Mouse (Mus musculus): ENCODE measurements around the gene Olfr619. TPM values are rescaled to one million over a fixed set of nuclear protein-coding genes. Genes with fewer than 3 reads are reported as not detected.

Gene Olfr619
- not detected in 2 replicates for polyA plus RNA-seq (2015; fragmentation: Nextera tagmentation; extraction: Ambion mirVana)

DNA sequence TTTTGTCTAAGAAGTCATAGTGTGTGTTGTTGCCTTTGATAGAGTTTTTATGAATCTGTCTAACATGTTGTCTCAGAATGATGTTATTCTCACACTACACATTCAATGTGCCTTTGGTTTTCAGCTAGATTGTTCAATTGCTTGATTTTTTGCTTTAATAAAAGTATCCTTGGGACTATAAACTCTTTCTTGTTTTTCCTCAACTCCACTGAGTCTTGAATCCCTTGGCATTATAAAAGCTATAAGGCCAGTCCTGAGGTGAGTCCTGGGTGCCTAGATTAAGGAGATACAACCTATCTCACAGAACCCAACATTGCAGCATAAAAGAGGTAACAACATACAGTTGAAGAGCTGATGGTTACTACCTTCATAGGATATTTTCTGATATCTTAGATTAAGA lies at the start of gene Olfr619:
Gene Olfr619, plus strand, starts transcription at position 301 of the 400 bp plus-strand sequence.
- Histone ChIP-seq H3K27me3 (no peaks in the 10 kb centered on the region), H3K9me3 (no peaks in the 10 kb centered on the region), H3K4me3 (no peak within 1 kb of the TSS), H3K27ac (replicated peaks) (no peak within 1 kb of the TSS), H3K36me3 (no peaks in the 10 kb centered on the region), H3K9ac (no peak within 1 kb of the TSS), H3K4me2 (no peak within 1 kb of the TSS), H3K4me1 (replicated peaks) (no peaks in the 10 kb centered on the region)
- ATAC-seq (ENCODE audit: low FRiP score, low read depth) = no peak

DNA sequence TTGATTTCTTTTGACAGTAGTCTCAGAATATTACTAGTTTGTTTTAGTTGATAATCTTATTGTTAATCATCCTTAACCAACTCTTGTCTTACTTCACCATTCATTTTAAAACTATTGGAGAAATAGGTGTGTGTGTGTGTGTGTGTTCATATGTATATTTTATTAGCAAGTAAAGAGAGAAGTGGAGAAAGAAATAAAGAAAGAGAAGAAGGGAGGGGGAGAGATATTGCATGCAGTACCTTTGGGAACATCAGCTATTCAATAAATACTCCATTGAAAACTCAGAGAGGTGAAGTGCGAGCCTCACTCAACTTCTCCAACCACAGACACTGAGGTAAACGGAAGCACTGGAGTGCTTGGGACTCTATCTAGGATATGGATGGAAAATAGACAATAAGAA lies 44.6 kb upstream of the Olfr619 start, which contains the start of gene Olfr615:
Gene Olfr615, plus strand, starts transcription at position 301 of the 400 bp plus-strand sequence.
- Histone ChIP-seq H3K4me1 (replicated peaks) (no peaks in the 10 kb centered on the region), H3K4me3 (no peak within 1 kb of the TSS), H3K27ac (replicated peaks) (no peak within 1 kb of the TSS), H3K4me2 (no peak within 1 kb of the TSS), H3K9ac (no peak within 1 kb of the TSS), H3K27me3 (no peaks in the 10 kb centered on the region), H3K9me3 (no peaks in the 10 kb centered on the region), H3K36me3 (no peaks in the 10 kb centered on the region)
- no peak for ATAC-seq (ENCODE audit: low FRiP score, low read depth)
- 85% methylated on average over 2 of the region's 2 CpGs for WGBS

DNA sequence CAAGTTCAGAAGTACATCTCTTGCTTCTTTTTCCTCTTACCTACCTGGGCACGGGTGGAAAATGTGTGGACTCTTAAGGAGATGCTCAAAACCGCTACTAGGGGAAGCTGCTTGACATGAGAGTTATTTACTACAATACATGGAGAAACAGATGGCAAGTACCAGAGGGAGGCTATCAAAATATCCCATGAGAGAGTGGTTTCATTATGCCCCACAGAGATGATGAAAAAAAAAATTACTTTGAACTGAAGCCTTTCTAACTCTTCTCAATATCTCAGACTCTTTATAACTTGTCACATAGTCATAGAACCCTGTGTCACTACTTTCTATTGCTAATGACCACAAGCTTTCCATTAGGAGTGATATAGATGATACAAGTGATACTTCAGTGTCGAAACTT lies 31.3 kb upstream of the Olfr619 start, which contains the start of gene Olfr616:
Gene Olfr616, minus strand, starts transcription at position 101 of the 400 bp plus-strand sequence.
- no peak for ATAC-seq (ENCODE audit: low FRiP score, low read depth)
- 80% methylated on average over 3 of the region's 3 CpGs for WGBS

DNA sequence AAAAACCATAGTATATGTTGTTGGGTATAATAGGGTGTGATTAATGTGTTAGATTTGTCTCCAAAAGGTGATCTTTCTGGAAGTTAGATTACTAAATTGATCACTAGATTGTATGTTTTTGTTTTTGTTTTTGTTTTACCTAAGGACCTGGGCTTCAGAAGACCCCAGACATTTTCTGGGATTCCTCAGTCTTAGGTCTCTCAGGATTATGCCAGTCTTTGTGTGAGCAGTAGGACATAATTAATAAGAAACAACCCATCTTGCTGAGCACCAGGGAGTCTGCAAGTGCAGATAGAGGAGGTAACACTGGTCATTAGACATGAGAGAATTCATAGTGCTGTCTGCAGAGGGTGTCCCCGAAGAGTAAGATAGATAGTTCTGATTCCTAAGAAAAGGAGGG lies 27.6 kb upstream of the Olfr619 start, which contains the start of gene Olfr617:
Gene Olfr617, plus strand, starts transcription at position 301 of the 400 bp plus-strand sequence.
- no peak for ATAC-seq (ENCODE audit: low FRiP score, low read depth)
- 100% methylated on average over 1 of the region's 1 CpGs for whole genome bisulfite sequencing

More for the DNA sequence above, 31.3 kb upstream of the Olfr619 start, which contains the start of gene Olfr616:
- Histone ChIP-seq H3K4me2 (no peak within 1 kb of the TSS), H3K36me3 (no peaks in the 10 kb centered on the region), H3K27me3 (no peaks in the 10 kb centered on the region), H3K4me1 (replicated peaks) (no peaks in the 10 kb centered on the region), H3K9me3 (no peaks in the 10 kb centered on the region), H3K9ac (no peak within 1 kb of the TSS), H3K27ac (replicated peaks) (no peak within 1 kb of the TSS), H3K4me3 (no peak within 1 kb of the TSS)

DNA sequence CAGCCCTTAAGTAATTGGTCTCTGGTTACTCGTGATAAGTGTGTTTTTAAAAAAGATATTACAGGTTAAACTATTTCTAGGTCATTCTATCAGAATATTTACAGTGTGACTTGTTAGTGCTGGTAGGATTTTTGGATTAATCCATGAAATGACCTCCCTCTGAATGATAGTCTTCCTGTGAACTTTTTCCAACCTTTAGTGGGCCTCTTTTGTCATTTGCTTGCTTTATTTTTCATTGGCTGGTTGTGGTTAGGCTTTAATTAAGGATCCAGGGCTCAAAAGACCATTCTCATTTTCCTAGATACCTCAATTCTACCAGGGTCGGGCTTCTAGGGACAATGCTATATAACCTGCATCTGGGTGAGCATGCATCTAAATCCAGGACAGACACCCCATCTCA lies 10.6 kb upstream of the Olfr619 start, which contains the start of gene Olfr618:
Gene Olfr618, plus strand, starts transcription at position 301 of the 400 bp plus-strand sequence.
- Histone ChIP-seq H3K4me2 (no peak within 1 kb of the TSS), H3K4me1 (replicated peaks) (no peaks in the 10 kb centered on the region), H3K9me3 (no peaks in the 10 kb centered on the region), H3K4me3 (no peak within 1 kb of the TSS), H3K36me3 (no peaks in the 10 kb centered on the region), H3K9ac (no peak within 1 kb of the TSS), H3K27me3 (no peaks in the 10 kb centered on the region), H3K27ac (replicated peaks) (no peak within 1 kb of the TSS)
- ATAC-seq (ENCODE audit: low FRiP score, low read depth) = no peak
- 73% methylated on average over 2 of the region's 2 CpGs for WGBS

More for the DNA sequence above, 27.6 kb upstream of the Olfr619 start, which contains the start of gene Olfr617:
- H3K4me3 ChIP-seq = no peak within 1 kb of the TSS
- H3K4me1 ChIP-seq (replicated peaks) = no peaks in the 10 kb centered on the region
- no peaks in the 10 kb centered on the region for H3K9me3 ChIP-seq
- no peak within 1 kb of the TSS for H3K9ac ChIP-seq
- no peak within 1 kb of the TSS for H3K27ac ChIP-seq (replicated peaks)
- no peaks in the 10 kb centered on the region for H3K36me3 ChIP-seq
- no peak within 1 kb of the TSS for H3K4me2 ChIP-seq
- no peaks in the 10 kb centered on the region for H3K27me3 ChIP-seq

DNA sequence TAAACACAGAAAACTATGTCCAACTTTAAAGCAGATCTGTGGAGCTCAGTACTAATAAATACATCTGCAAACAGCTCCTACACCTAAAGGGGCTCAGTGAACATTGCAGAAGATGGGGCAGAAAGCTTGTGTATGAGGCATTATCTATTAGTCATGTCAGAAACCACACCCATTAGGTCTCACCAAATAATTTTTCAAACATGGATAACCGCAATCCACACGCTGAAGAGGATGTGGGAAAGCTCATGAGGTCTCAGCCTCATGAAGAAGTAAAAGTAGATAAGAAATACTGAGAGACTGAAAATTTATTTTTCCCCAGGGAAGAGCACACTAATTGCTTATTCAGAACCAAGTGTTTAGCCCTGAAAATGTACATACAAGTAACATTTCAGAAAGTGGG lies 7.0 kb downstream of the Olfr619 start:
- ATAC-seq (ENCODE audit: low FRiP score, low read depth) = no peak
- no peaks in the 10 kb centered on the region for H3K36me3 ChIP-seq
- 86% methylated on average over 2 of the region's 2 CpGs for WGBS

DNA sequence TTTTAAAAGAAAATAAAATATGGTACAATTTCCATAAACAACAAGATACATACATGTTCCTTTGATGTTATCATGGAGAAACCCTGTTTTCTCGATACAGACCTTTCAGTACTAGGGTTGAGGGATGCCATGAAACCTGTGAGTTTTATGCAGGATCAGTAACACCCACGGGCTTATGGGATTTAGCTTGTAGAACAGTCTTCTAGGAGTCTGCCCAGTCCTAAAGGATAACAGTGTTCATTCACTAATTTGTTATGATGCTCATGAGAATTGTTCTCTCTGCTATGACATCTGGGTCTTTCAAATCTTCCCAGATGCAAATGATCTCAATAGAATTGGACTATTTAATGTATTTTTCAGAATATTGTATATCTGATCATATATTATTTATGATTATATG lies 12.1 kb downstream of the Olfr619 start, which contains the start of gene Olfr620:
Gene Olfr620, minus strand, starts transcription at position 101 of the 400 bp plus-strand sequence.
- Histone ChIP-seq H3K36me3 (no peaks in the 10 kb centered on the region), H3K27ac (replicated peaks) (no peak within 1 kb of the TSS), H3K4me3 (no peak within 1 kb of the TSS), H3K9ac (no peak within 1 kb of the TSS), H3K4me2 (no peak within 1 kb of the TSS), H3K27me3 (no peaks in the 10 kb centered on the region), H3K9me3 (no peaks in the 10 kb centered on the region), H3K4me1 (replicated peaks) (no peaks in the 10 kb centered on the region)
- WGBS = 85% methylated on average over 2 of the region's 2 CpGs
- no peak for ATAC-seq (ENCODE audit: low FRiP score, low read depth)

More for the DNA sequence above, 7.0 kb downstream of the Olfr619 start:
- H3K9ac ChIP-seq = no peak overlapping the region
- no peaks in the 10 kb centered on the region for H3K4me1 ChIP-seq (replicated peaks)
- no peaks in the 10 kb centered on the region for H3K9me3 ChIP-seq
- H3K27me3 ChIP-seq = no peaks in the 10 kb centered on the region
- H3K4me3 ChIP-seq = no peak overlapping the region
- H3K27ac ChIP-seq (replicated peaks) = no peak overlapping the region
- H3K4me2 ChIP-seq = no peak overlapping the region

DNA sequence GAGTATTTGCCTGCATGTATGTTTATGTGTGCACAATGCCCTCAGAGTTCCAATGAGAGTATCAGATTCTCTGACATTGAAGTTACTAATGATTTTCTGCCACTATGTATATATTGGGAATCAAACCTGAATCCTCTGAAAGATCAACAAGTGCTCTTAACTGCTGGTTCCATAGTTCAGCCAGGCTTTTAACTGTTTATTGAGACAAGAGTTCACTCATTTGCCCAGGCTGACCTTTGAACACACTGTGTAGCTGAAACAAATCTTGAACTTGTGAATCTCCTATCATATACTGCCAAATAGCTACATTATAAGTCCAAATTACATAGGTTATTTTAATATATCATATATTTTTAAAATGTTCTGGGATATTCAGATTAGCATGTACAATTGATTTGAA lies 36.4 kb downstream of the Olfr619 start:
- no peaks in the 10 kb centered on the region for H3K27me3 ChIP-seq
- H3K36me3 ChIP-seq = no peaks in the 10 kb centered on the region
- ATAC-seq (ENCODE audit: low FRiP score, low read depth) = no peak
- no peak overlapping the region for H3K4me3 ChIP-seq
- H3K9me3 ChIP-seq = no peaks in the 10 kb centered on the region
- H3K4me2 ChIP-seq = no peak overlapping the region
- no peaks in the 10 kb centered on the region for H3K4me1 ChIP-seq (replicated peaks)
- H3K9ac ChIP-seq = no peak overlapping the region
- H3K27ac ChIP-seq (replicated peaks) = no peak overlapping the region

DNA sequence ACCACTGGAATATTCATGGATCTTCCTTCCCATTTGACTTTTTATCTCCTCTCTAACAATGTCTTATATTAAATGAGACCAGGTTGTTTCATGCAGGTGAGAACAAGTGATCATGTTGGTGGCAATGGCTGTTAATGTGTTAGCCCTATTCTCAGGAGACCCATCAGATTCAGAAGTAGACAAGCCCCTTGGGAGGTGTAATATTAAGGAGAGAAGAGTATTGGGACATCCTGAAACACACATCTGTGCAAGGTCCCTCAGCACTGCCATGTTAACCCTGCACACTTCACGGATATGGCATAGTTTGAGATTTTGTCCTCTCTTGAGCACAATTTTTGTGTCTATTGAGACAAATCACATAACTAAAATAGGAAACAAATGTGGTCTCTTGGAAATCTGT lies 42.2 kb downstream of the Olfr619 start, which contains the start of gene Olfr622:
Gene Olfr622, minus strand, starts transcription at position 101 of the 400 bp plus-strand sequence.
- Histone ChIP-seq H3K4me1 (replicated peaks) (no peaks in the 10 kb centered on the region), H3K9ac (no peak within 1 kb of the TSS), H3K4me2 (no peak within 1 kb of the TSS), H3K36me3 (no peaks in the 10 kb centered on the region), H3K9me3 (no peaks in the 10 kb centered on the region), H3K27me3 (no peaks in the 10 kb centered on the region), H3K27ac (replicated peaks) (no peak within 1 kb of the TSS), H3K4me3 (no peak within 1 kb of the TSS)
- ATAC-seq (ENCODE audit: low FRiP score, low read depth) = no peak
- 85% methylated on average over 1 of the region's 1 CpGs for WGBS

DNA sequence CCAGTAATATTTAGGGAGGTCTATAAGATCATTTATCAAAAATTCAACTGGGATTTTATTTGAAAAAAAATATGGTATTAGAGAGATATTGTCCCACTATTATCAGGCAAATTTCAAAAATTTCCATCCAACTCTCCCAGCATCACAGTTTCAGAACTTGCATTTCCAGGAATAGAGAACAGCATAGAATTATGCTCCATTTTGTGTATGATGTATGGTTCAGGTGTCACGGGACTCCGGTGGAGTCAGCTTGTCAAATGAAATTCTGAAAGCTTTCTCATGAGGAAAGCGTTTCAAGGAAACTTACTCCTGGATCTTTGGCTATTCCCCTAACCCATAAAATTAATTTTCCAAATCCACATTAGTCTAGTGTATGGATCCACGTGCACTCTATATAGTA lies 43.7 kb downstream of the Olfr619 start:
- Histone ChIP-seq H3K27ac (replicated peaks) (no peak overlapping the region), H3K4me2 (no peak overlapping the region), H3K27me3 (no peaks in the 10 kb centered on the region), H3K4me1 (replicated peaks) (no peaks in the 10 kb centered on the region), H3K9me3 (no peaks in the 10 kb centered on the region), H3K36me3 (no peaks in the 10 kb centered on the region), H3K4me3 (no peak overlapping the region), H3K9ac (no peak overlapping the region)
- ATAC-seq (ENCODE audit: low FRiP score, low read depth) = no peak
- 90% methylated on average over 4 of the region's 4 CpGs for WGBS

Small RNA genes lying within 50 kb of the gene (microRNA-seq; reads per million reads assigned to microRNA genes)
- gene Gm26506 = not detected

Other genes starting within 250 kb of the Olfr619 start
- not detected in 2 replicates for gene Olfr601, start 237.9 kb upstream of the Olfr619 start, polyA plus RNA-seq (2015; fragmentation: Nextera tagmentation; extraction: Ambion mirVana)
- gene Olfr603, start 214.4 kb upstream of the Olfr619 start, polyA plus RNA-seq (2015; fragmentation: Nextera tagmentation; extraction: Ambion mirVana) = not detected in 2 replicates
- gene Usp17lc, start 185.5 kb upstream of the Olfr619 start, polyA plus RNA-seq (2015; fragmentation: Nextera tagmentation; extraction: Ambion mirVana) = not detected in 2 replicates
- gene Olfr605, start 155.1 kb upstream of the Olfr619 start, polyA plus RNA-seq (2015; fragmentation: Nextera tagmentation; extraction: Ambion mirVana) = not detected in 2 replicates
- not detected in 2 replicates for gene Olfr606, start 151.5 kb upstream of the Olfr619 start, polyA plus RNA-seq (2015; fragmentation: Nextera tagmentation; extraction: Ambion mirVana)
- gene Olfr607, start 136.4 kb upstream of the Olfr619 start, polyA plus RNA-seq (2015; fragmentation: Nextera tagmentation; extraction: Ambion mirVana) = not detected in 2 replicates
- not detected in 2 replicates for gene Olfr608, start 130.7 kb upstream of the Olfr619 start, polyA plus RNA-seq (2015; fragmentation: Nextera tagmentation; extraction: Ambion mirVana)
- not detected in 2 replicates for gene Olfr609, start 102.5 kb upstream of the Olfr619 start, polyA plus RNA-seq (2015; fragmentation: Nextera tagmentation; extraction: Ambion mirVana)
- not detected in 2 replicates for gene Olfr610, start 88.5 kb upstream of the Olfr619 start, polyA plus RNA-seq (2015; fragmentation: Nextera tagmentation; extraction: Ambion mirVana)
- not detected in 2 replicates for gene Olfr611, start 79.7 kb upstream of the Olfr619 start, polyA plus RNA-seq (2015; fragmentation: Nextera tagmentation; extraction: Ambion mirVana)
- not detected in 2 replicates for gene Olfr612, start 57.9 kb upstream of the Olfr619 start, polyA plus RNA-seq (2015; fragmentation: Nextera tagmentation; extraction: Ambion mirVana)
- not detected in 2 replicates for gene Olfr613, start 52.5 kb upstream of the Olfr619 start, polyA plus RNA-seq (2015; fragmentation: Nextera tagmentation; extraction: Ambion mirVana)
- not detected in 2 replicates for gene Olfr615, start 44.5 kb upstream of the Olfr619 start, polyA plus RNA-seq (2015; fragmentation: Nextera tagmentation; extraction: Ambion mirVana)
- gene Olfr616, start 31.4 kb upstream of the Olfr619 start, polyA plus RNA-seq (2015; fragmentation: Nextera tagmentation; extraction: Ambion mirVana) = not detected in 2 replicates
- not detected in 2 replicates for gene Olfr617, start 27.5 kb upstream of the Olfr619 start, polyA plus RNA-seq (2015; fragmentation: Nextera tagmentation; extraction: Ambion mirVana)
- not detected in 2 replicates for gene Olfr618, start 10.5 kb upstream of the Olfr619 start, polyA plus RNA-seq (2015; fragmentation: Nextera tagmentation; extraction: Ambion mirVana)
- not detected in 2 replicates for gene Olfr620, start 12.0 kb downstream of the Olfr619 start, polyA plus RNA-seq (2015; fragmentation: Nextera tagmentation; extraction: Ambion mirVana)
- gene Olfr622, start 42.1 kb downstream of the Olfr619 start, polyA plus RNA-seq (2015; fragmentation: Nextera tagmentation; extraction: Ambion mirVana) = not detected in 2 replicates
- not detected in 2 replicates for gene Olfr623, start 63.1 kb downstream of the Olfr619 start, polyA plus RNA-seq (2015; fragmentation: Nextera tagmentation; extraction: Ambion mirVana)
- gene Olfr624, start 70.6 kb downstream of the Olfr619 start, polyA plus RNA-seq (2015; fragmentation: Nextera tagmentation; extraction: Ambion mirVana) = 0.03 TPM in 1 of 2 replicates, not detected in the other
- not detected in 2 replicates for gene Olfr625-ps1, start 82.1 kb downstream of the Olfr619 start, polyA plus RNA-seq (2015; fragmentation: Nextera tagmentation; extraction: Ambion mirVana)
- gene Olfr243, start 114.1 kb downstream of the Olfr619 start, polyA plus RNA-seq (2015; fragmentation: Nextera tagmentation; extraction: Ambion mirVana) = not detected in 2 replicates
- gene Olfr628, start 129.8 kb downstream of the Olfr619 start, polyA plus RNA-seq (2015; fragmentation: Nextera tagmentation; extraction: Ambion mirVana) = not detected in 2 replicates
- not detected in 2 replicates for gene Olfr629, start 144.4 kb downstream of the Olfr619 start, polyA plus RNA-seq (2015; fragmentation: Nextera tagmentation; extraction: Ambion mirVana)
- gene Olfr630, start 156.8 kb downstream of the Olfr619 start, polyA plus RNA-seq (2015; fragmentation: Nextera tagmentation; extraction: Ambion mirVana) = not detected in 2 replicates
- gene Olfr69, start 171.0 kb downstream of the Olfr619 start, polyA plus RNA-seq (2015; fragmentation: Nextera tagmentation; extraction: Ambion mirVana) = not detected in 2 replicates
- gene Olfr68, start 179.1 kb downstream of the Olfr619 start, polyA plus RNA-seq (2015; fragmentation: Nextera tagmentation; extraction: Ambion mirVana) = not detected in 2 replicates
- not detected in 2 replicates for gene Olfr67, start 191.2 kb downstream of the Olfr619 start, polyA plus RNA-seq (2015; fragmentation: Nextera tagmentation; extraction: Ambion mirVana)
- gene Hbb-bt, start 213.4 kb downstream of the Olfr619 start, polyA plus RNA-seq (2015; fragmentation: Nextera tagmentation; extraction: Ambion mirVana) = 1,494 and 1,956 TPM in 2 replicates
- 4,421 and 5,872 TPM in 2 replicates for gene Hbb-bs, start 227.5 kb downstream of the Olfr619 start, polyA plus RNA-seq (2015; fragmentation: Nextera tagmentation; extraction: Ambion mirVana)
- gene Hbb-bh2, start 239.9 kb downstream of the Olfr619 start, polyA plus RNA-seq (2015; fragmentation: Nextera tagmentation; extraction: Ambion mirVana) = not detected in 2 replicates
- 1.3 and 2.5 TPM in 2 replicates for gene Hbb-bh1, start 242.6 kb downstream of the Olfr619 start, polyA plus RNA-seq (2015; fragmentation: Nextera tagmentation; extraction: Ambion mirVana)

All from hindbrain, embryonic 15.5 days (tissue).